10 mouse cellular contexts compared by ENCODE assay signal in the genomic region with DNA sequence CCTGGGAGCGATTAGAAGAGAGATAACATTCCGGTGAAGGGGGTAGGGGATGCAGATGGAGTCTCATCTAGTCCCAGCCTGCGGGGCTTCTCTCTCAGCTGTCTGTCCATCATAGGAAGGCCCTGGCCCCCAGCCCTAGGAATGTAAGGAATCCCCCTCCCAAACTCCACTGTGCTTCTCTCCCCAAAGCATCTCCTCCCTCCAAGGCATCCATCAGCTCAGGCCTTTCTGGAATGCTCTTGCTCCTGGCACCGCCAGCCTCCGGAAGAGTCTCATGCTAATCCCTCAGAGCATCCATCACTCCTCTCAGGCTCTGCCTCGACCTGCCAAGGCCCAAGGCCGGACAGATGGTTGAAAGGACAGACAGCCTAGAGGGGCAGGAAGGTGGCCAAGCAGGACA.
DNase-seq lines count a peak whose midpoint lies in the region; ATAC-seq and TF ChIP-seq lines count a peak whose summit lies in the region.
"Had no signal": no experiment of that assay in that cellular context is flagged by ENCODE, and none has a peak within 500 bp of the region (broad histone marks: within the 10 kb centered on the region; RNA-seq: fewer than 3 reads in every experiment).

No protein-coding gene starts in this region.

- ATAC-seq in heart, embryonic 12.5 days (ENCODE audit: insufficient number of reproducible peaks, low FRiP score): peak; percentile 52
- ATAC-seq in lung, embryonic 16.5 days (ENCODE audit: low read depth): peak; percentile 39
- no peak; the same call in 1 of the 2 replicates for ATAC-seq in lung, postnatal 0 days
- peak; percentile 34; the same call in 1 of the 2 replicates for ATAC-seq in stomach, embryonic 16.5 days (ENCODE audit: insufficient read depth, low FRiP score)
- ATAC-seq in megakaryocyte, adult 5-6 weeks (ENCODE audit: poor library complexity, severe bottlenecking): no peak

- no peak for DNase-seq in heart, postnatal 25 days (ENCODE audit: low spot score)
- no peak for DNase-seq in lung, postnatal 0 days (ENCODE audit: low spot score)
- DNase-seq in embryo, embryonic 9.5 days (ENCODE audit: extremely low spot score): peak; percentile 54
- no peak for DNase-seq in layer of hippocampus, postnatal 14 days (ENCODE audit: low spot score in 2 of 2)
- DNase-seq: gastrocnemius, postnatal 10 days had no signal

- H3K36me3 ChIP-seq in heart, embryonic 12.5 days: no peaks in the 10 kb centered on the region
- no peaks in the 10 kb centered on the region for H3K36me3 ChIP-seq in lung, embryonic 16.5 days (ENCODE audit: control insufficient read depth, insufficient read depth, low read length)
- no peaks in the 10 kb centered on the region for H3K36me3 ChIP-seq in lung, postnatal 0 days (ENCODE audit: insufficient read depth, low read length)
- no peaks in the 10 kb centered on the region for H3K36me3 ChIP-seq in stomach, embryonic 16.5 days (ENCODE audit: control insufficient read depth, insufficient read depth, low read length)
- H3K36me3 ChIP-seq: embryonic facial prominence, embryonic 15.5 days had no signal

- no peak for TF ChIP-seq EP300 in lung, postnatal 0 days (IDR thresholded peaks at IDR 0.05)

- H3K27ac ChIP-seq in heart, embryonic 12.5 days (ENCODE audit: poor library complexity, severe bottlenecking): 0 out of 2 replicates have a peak overlapping the region, but pooled peaks have one; percentile 23
- H3K27ac ChIP-seq in lung, embryonic 16.5 days (ENCODE audit: low read length): no peak overlapping the region
- H3K27ac ChIP-seq in lung, postnatal 0 days (ENCODE audit: low read length): no peak overlapping the region
- H3K27ac ChIP-seq in stomach, embryonic 16.5 days (ENCODE audit: low read length): no peak overlapping the region
- H3K27ac ChIP-seq: embryonic facial prominence, embryonic 15.5 days had no signal

- H3K27me3 ChIP-seq in heart, embryonic 12.5 days (replicated peaks): no peaks in the 10 kb centered on the region
- H3K27me3 ChIP-seq in lung, embryonic 16.5 days (ENCODE audit: control insufficient read depth, insufficient read depth, low read depth, low read length): no peaks in the 10 kb centered on the region
- no peaks in the 10 kb centered on the region for H3K27me3 ChIP-seq in lung, postnatal 0 days (replicated peaks; ENCODE audit: insufficient read depth, low read length)
- no peaks in the 10 kb centered on the region for H3K27me3 ChIP-seq in stomach, embryonic 16.5 days (ENCODE audit: control insufficient read depth, insufficient read depth, low read length)
- H3K27me3 ChIP-seq: embryonic facial prominence, embryonic 15.5 days had no signal

- no peak for TF ChIP-seq CTCF in lung, postnatal 0 days (IDR thresholded peaks at IDR 0.05)

- WGBS in heart, embryonic 12.5 days: 24% methylated on average over 7 of the region's 7 CpGs
- 22% methylated on average over 7 of the region's 7 CpGs for WGBS in lung, embryonic 16.5 days
- WGBS in lung, postnatal 0 days: 22% methylated on average over 7 of the region's 7 CpGs
- WGBS in stomach, embryonic 16.5 days: 19% methylated on average over 7 of the region's 7 CpGs

- no peaks in the 10 kb centered on the region for H3K9me3 ChIP-seq in heart, embryonic 12.5 days (replicated peaks)
- no peaks in the 10 kb centered on the region for H3K9me3 ChIP-seq in lung, embryonic 16.5 days (ENCODE audit: control insufficient read depth, low read length)
- H3K9me3 ChIP-seq in lung, postnatal 0 days (ENCODE audit: low read length): no peaks in the 10 kb centered on the region
- no peaks in the 10 kb centered on the region for H3K9me3 ChIP-seq in stomach, embryonic 16.5 days (replicated peaks; ENCODE audit: control insufficient read depth, low read length)
- H3K9me3 ChIP-seq: embryonic facial prominence, embryonic 15.5 days had no signal

- H3K4me3 ChIP-seq in heart, embryonic 12.5 days: no peak overlapping the region
- no peak overlapping the region for H3K4me3 ChIP-seq in lung, embryonic 16.5 days (ENCODE audit: low read length)
- no peak overlapping the region for H3K4me3 ChIP-seq in lung, postnatal 0 days (ENCODE audit: low read depth, low read length)
- H3K4me3 ChIP-seq in stomach, embryonic 16.5 days (replicated peaks; ENCODE audit: low read length): no peak overlapping the region
- H3K4me3 ChIP-seq: embryonic facial prominence, embryonic 15.5 days had no signal

- intact Hi-C loops in heart, postnatal 25 days (cut with DNase I): no loop called here

- no peak overlapping the region for H3K9ac ChIP-seq in heart, embryonic 12.5 days
- no peak overlapping the region for H3K9ac ChIP-seq in lung, embryonic 16.5 days (ENCODE audit: low read length)
- H3K9ac ChIP-seq in lung, postnatal 0 days (replicated peaks; ENCODE audit: low read depth): no peak overlapping the region
- H3K9ac ChIP-seq in stomach, embryonic 16.5 days (ENCODE audit: low read length): no peak overlapping the region
- H3K9ac ChIP-seq: embryonic facial prominence, embryonic 15.5 days had no signal

- no peak overlapping the region for H3K4me2 ChIP-seq in heart, embryonic 12.5 days
- H3K4me2 ChIP-seq in lung, embryonic 16.5 days (ENCODE audit: low read depth, low read length): no peak overlapping the region
- H3K4me2 ChIP-seq in lung, postnatal 0 days (replicated peaks; ENCODE audit: low read depth, low read length): no peak overlapping the region
- H3K4me2 ChIP-seq in stomach, embryonic 16.5 days (ENCODE audit: low read depth, low read length): no peak overlapping the region
- H3K4me2 ChIP-seq: embryonic facial prominence, embryonic 15.5 days had no signal

- peaks cover 53% of the 10 kb centered on the region for H3K4me1 ChIP-seq in heart, embryonic 12.5 days (replicated peaks)
- peaks cover 25% of the 10 kb centered on the region for H3K4me1 ChIP-seq in lung, embryonic 16.5 days (replicated peaks; ENCODE audit: control insufficient read depth, insufficient read depth, low read length)
- no peaks in the 10 kb centered on the region; the same call in none of the 2 replicates for H3K4me1 ChIP-seq in lung, postnatal 0 days (ENCODE audit: insufficient read depth, low read depth, low read length)
- H3K4me1 ChIP-seq in stomach, embryonic 16.5 days (ENCODE audit: control insufficient read depth, insufficient read depth, low read length): no peaks in the 10 kb centered on the region

Comparison
In these comparisons a context has a peak if more than half of its experiments do, and no peak if none do; other contexts are left out.
1. ATAC-seq: peak in heart, embryonic 12.5 days (single experiment), lung, embryonic 16.5 days (single experiment) and stomach, embryonic 16.5 days (single experiment); none in lung, postnatal 0 days (single experiment) and megakaryocyte, adult 5-6 weeks (single experiment).